Mouse (Mus musculus): ENCODE results near the gene Smarcd1. TPM values are rescaled to one million over a fixed set of nuclear protein-coding genes. Genes with fewer than 3 reads are reported as not detected.
"Not testable (repeated sequence)": the region's sequence is repeated elsewhere in the genome, so short reads cannot be mapped to it uniquely, and the experiment has no call there.

Smarcd1 gene
- total and polyA plus RNA-seq, 2 experiments from 2014 or later, result 89.4 to 91.2 TPM

- Histone ChIP-seq H3K27ac (no peak overlapping the region), H3K9ac (replicated peaks; ENCODE audit: low read length) (no peak overlapping the region), H3K36me3 (ENCODE audit: insufficient read depth, low read length) (peaks cover 10% of the 10 kb centered on the region; the same call in 1 of the 2 replicates), H3K4me3 (ENCODE audit: low read length) (no peak overlapping the region), H3K4me2 (ENCODE audit: low read depth, low read length) (no peak overlapping the region), H3K9me3 (ENCODE audit: low read length) (no peaks in the 10 kb centered on the region), H3K4me1 (ENCODE audit: insufficient read depth, low read length) (peaks cover 9% of the 10 kb centered on the region; the same call in 1 of the 2 replicates), H3K27me3 (ENCODE audit: insufficient read depth, low read length) (no peaks in the 10 kb centered on the region)
- TF ChIP-seq CTCF (IDR thresholded peaks at IDR 0.05; ENCODE audit: low read depth), result no peak
- ATAC-seq, result no peak
- no peak for DNase-seq (ENCODE audit: low spot score)
- WGBS, result 46% methylated on average over 20 of the region's 20 CpGs
These were observed 3.3 kb upstream of the Smarcd1 start for GRCm38 (mm10) chr15:99698533-99699085.

DNA sequence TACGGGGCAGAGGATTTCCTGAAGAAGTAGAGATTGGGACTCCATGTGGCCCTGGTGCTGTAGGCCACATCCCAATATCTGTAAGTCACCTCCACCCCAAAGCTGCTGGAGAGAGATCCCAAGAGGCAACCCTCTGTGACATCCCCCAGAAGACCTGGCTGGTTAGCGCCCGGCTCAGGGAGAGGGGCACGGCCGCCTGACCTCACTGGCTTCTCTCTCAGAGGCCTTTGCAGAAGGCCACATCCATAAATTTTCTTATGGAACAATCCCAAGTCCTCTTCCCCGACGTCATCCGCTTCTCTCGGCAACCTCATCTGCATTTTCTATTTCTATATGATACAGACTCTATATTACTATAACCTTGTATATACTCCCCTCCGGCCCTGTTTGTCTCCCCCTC, 2.2 kb upstream of the Smarcd1 start:
- no peak for TF ChIP-seq CTCF (IDR thresholded peaks at IDR 0.05; ENCODE audit: low read depth)
- Histone ChIP-seq H3K9me3 (ENCODE audit: low read length) (no peaks in the 10 kb centered on the region), H3K27me3 (ENCODE audit: insufficient read depth, low read length) (no peaks in the 10 kb centered on the region), H3K27ac (no peak overlapping the region), H3K4me2 (ENCODE audit: low read depth, low read length) (no peak overlapping the region), H3K4me1 (ENCODE audit: insufficient read depth, low read length) (peaks cover 14% of the 10 kb centered on the region; the same call in 1 of the 2 replicates), H3K4me3 (ENCODE audit: low read length) (no peak overlapping the region), H3K9ac (replicated peaks; ENCODE audit: low read length) (no peak overlapping the region), H3K36me3 (ENCODE audit: insufficient read depth, low read length) (peaks cover 13% of the 10 kb centered on the region; the same call in 1 of the 2 replicates)
- 83% methylated on average over 10 of the region's 10 CpGs for WGBS
- no peak for DNase-seq (ENCODE audit: low spot score)
- no peak for ATAC-seq

DNA sequence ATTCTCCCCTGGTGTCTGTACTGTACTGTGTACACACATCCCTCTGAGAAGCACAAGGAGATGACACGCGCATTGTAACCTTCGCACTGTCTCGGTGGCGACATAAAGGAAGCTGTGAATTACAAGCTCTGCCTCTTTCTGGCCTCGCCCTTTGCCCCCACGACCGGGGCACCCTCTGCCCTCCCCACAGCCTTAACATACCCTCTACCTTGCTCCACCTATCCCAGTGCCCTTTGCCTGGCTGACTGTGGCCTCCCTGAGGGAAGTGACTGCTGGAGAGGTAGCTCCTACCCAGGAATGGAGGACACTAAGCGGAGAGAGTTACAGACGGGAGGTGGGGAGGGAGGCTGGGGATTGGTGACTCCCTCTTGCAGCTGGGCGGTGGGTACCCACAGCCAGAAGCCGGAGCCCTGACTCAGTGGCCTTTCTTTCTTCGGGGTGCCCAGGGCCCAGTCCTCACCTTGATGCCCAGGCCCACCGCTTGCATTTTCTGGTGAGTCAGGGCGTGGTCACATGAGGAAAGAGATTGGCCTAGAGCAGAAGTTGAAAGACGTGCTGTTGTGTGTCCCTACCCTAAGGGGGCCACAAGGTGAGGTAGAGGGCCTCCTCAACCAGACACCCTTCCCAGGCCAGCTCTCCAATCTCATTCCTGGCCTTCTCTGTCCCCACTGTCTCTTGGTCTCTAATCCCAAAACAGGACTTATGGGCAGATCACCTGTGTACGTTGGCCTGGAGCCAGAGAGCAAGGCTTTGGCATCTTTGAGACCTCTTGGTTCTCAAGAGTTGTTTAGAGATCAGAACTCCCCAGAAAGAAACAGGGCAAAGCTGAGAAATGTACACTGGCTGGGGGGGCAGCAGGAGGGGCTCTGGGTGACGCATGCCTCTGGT, 1.5 kb upstream of the Smarcd1 start:
- H3K4me3 ChIP-seq (ENCODE audit: low read length), result no peak overlapping the region
- H3K9me3 ChIP-seq (ENCODE audit: low read length), result no peaks in the 10 kb centered on the region
- H3K27me3 ChIP-seq (ENCODE audit: insufficient read depth, low read length), result no peaks in the 10 kb centered on the region
- DNase-seq (ENCODE audit: low spot score), result no peak
- no peak overlapping the region for H3K9ac ChIP-seq (replicated peaks; ENCODE audit: low read length)
- H3K4me2 ChIP-seq (ENCODE audit: low read depth, low read length), result no peak overlapping the region
- no peak for ATAC-seq
- WGBS, result 88% methylated on average over 18 of the region's 18 CpGs
- no peak for TF ChIP-seq CTCF (IDR thresholded peaks at IDR 0.05; ENCODE audit: low read depth)
- H3K36me3 ChIP-seq (ENCODE audit: insufficient read depth, low read length), result peaks cover 13% of the 10 kb centered on the region; the same call in 1 of the 2 replicates
- H3K27ac ChIP-seq, result no peak overlapping the region
- H3K4me1 ChIP-seq (ENCODE audit: insufficient read depth, low read length), result peaks cover 14% of the 10 kb centered on the region; the same call in 1 of the 2 replicates

DNA sequence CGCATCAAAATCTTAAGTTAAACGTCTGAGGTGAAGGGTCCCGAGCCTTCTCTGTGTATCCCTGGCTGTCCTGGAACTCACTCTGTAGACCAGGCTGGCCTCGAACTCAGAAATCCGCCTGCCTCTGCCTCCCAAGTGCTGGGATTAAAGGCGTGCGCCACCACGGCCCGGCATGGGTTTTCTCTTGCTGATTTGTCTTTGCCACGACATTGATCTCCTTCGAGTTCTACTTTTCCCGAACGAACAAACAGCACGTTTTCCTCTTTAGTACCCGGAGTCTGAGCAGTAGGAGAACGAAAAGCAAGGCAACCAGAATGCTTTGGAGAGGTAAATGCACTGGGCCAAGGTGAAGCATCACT, 310 bp upstream of the Smarcd1 start:
- H3K27ac ChIP-seq, result peak overlapping the region; percentile 95
- peak overlapping the region; percentile 67; the same call in 1 of the 2 replicates for H3K4me2 ChIP-seq (ENCODE audit: low read depth, low read length)
- not testable (repeated sequence) for H3K9me3 ChIP-seq (ENCODE audit: low read length); DNase-seq (ENCODE audit: low spot score); ATAC-seq; H3K27me3 ChIP-seq (ENCODE audit: insufficient read depth, low read length)
- peaks cover 14% of the 10 kb centered on the region; the same call in 1 of the 2 replicates for H3K4me1 ChIP-seq (ENCODE audit: insufficient read depth, low read length)
- H3K9ac ChIP-seq (replicated peaks; ENCODE audit: low read length), result peak overlapping the region; percentile 96; the same call in 1 of the 2 replicates
- peaks cover 19% of the 10 kb centered on the region for H3K36me3 ChIP-seq (ENCODE audit: insufficient read depth, low read length)
- 48% methylated on average over 16 of the region's 16 CpGs for WGBS
- peak overlapping the region; percentile 94 for H3K4me3 ChIP-seq (ENCODE audit: low read length)

DNA sequence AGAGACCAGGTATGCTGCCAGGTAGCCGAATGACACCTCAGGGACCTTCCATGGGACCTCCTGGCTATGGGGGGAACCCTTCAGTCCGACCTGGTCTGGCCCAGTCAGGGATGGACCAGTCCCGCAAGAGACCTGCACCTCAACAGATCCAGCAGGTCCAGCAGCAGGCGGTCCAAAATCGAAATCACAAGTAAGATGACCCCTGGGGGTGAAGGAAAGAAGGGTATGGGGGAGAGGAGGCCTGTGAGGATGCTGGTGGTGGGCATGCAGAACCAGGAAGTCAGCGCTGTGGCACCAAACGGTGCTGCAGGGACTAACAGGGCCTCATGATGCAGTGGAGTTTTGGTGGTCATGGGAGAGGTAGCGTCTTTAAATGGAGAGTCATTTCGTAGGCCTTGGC, 1.2 kb downstream of the Smarcd1 start:
- Histone ChIP-seq H3K9me3 (ENCODE audit: low read length) (no peaks in the 10 kb centered on the region), H3K4me3 (ENCODE audit: low read length) (peak overlapping the region; percentile 94), H3K36me3 (ENCODE audit: insufficient read depth, low read length) (peaks cover 20% of the 10 kb centered on the region), H3K4me2 (ENCODE audit: low read depth, low read length) (peak overlapping the region; percentile 67), H3K27ac (peak overlapping the region; percentile 95; the same call in 1 of the 2 replicates), H3K9ac (replicated peaks; ENCODE audit: low read length) (peak overlapping the region; percentile 96), H3K4me1 (ENCODE audit: insufficient read depth, low read length) (peaks cover 14% of the 10 kb centered on the region; the same call in 1 of the 2 replicates), H3K27me3 (ENCODE audit: insufficient read depth, low read length) (no peaks in the 10 kb centered on the region)
- ATAC-seq (no peak), DNase-seq (ENCODE audit: low spot score) (no peak)
- no peak; the same call in 1 of the 2 replicates for TF ChIP-seq CTCF (IDR thresholded peaks at IDR 0.05; ENCODE audit: low read depth)
- WGBS, result 52% methylated on average over 9 of the region's 9 CpGs

- 0 out of 2 replicates have a peak overlapping the region, but pooled peaks have one; percentile 40 for H3K9ac ChIP-seq (replicated peaks; ENCODE audit: low read length)
- no peak for DNase-seq (ENCODE audit: low spot score)
- H3K4me1 ChIP-seq (ENCODE audit: insufficient read depth, low read length), result peaks cover 14% of the 10 kb centered on the region; the same call in 1 of the 2 replicates
- no peaks in the 10 kb centered on the region for H3K9me3 ChIP-seq (ENCODE audit: low read length)
- H3K4me2 ChIP-seq (ENCODE audit: low read depth, low read length), result peak overlapping the region; percentile 67
- no peak for TF ChIP-seq CTCF (IDR thresholded peaks at IDR 0.05; ENCODE audit: low read depth)
- ATAC-seq, result no peak
- H3K27ac ChIP-seq, result peak overlapping the region; percentile 95; the same call in 1 of the 2 replicates
- H3K27me3 ChIP-seq (ENCODE audit: insufficient read depth, low read length), result no peaks in the 10 kb centered on the region
- 50% methylated on average over 5 of the region's 5 CpGs for WGBS
- peak overlapping the region; percentile 94; the same call in 1 of the 2 replicates for H3K4me3 ChIP-seq (ENCODE audit: low read length)
- peaks cover 21% of the 10 kb centered on the region for H3K36me3 ChIP-seq (ENCODE audit: insufficient read depth, low read length)
These were observed 1.7 kb downstream of the Smarcd1 start for GRCm38 (mm10) chr15:99703676-99704040.

Measured in hindbrain, postnatal 0 days (tissue).